Comparison of ENCODE assay signal across 24 mouse cellular contexts in the genomic region with DNA sequence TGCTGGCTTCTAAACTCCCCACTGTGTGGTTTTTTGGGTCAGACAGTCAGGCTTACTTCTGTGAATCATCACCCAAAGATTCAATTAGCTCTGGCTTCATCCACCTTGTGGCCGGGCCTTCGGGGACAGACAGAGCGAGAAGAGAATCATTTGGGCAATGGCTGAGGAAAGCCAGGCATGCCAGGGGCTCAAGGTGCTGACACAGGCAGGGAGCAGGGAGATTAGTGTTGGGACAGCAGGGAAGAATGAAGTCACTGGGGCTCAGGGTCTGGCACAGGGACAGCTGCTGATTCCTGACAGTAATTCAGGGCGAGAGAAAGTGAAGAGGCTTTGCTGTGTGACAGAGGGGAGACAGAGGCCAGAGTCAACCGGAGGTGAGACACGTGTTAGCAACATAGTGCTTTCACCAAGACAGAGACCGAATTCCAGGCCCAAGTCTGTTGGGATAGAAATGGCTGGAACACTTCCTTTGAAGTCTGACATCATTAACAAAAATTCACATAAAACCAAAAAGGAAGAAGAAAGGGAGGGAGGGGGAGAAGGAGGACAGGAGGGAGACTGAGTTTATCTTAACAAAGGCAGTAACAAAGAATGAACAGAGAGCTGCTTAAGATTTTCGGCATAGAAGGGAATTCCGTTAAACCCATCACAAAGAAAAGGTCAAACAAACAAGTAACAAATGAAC. TPM values are rescaled to one million over a fixed set of nuclear protein-coding genes. Genes with fewer than 3 reads are reported as not detected.
DNase-seq lines count a peak whose midpoint lies in the region; ATAC-seq and TF ChIP-seq lines count a peak whose summit lies in the region.
"Had no signal": no experiment of that assay in that cellular context is flagged by ENCODE, and none has a peak within 500 bp of the region (broad histone marks: within the 10 kb centered on the region; RNA-seq: fewer than 3 reads in every experiment).

No protein-coding gene starts in this region.

- H3K9me3 ChIP-seq in heart, embryonic 14.5 days (ENCODE audit: control insufficient read depth, low read length) = no peaks in the 10 kb centered on the region
- no peaks in the 10 kb centered on the region for H3K9me3 ChIP-seq in hindbrain, postnatal 0 days (ENCODE audit: low read length)
- H3K9me3 ChIP-seq: embryonic facial prominence, embryonic 15.5 days; forebrain, embryonic 13.5 days; hindbrain, embryonic 12.5 days; limb, embryonic 10.5 days; midbrain, embryonic 15.5 days; stomach, embryonic 15.5 days had no signal

- WGBS in heart, embryonic 14.5 days = 24% methylated on average over 9 of the region's 9 CpGs
- WGBS in hindbrain, postnatal 0 days = 51% methylated on average over 9 of the region's 9 CpGs

- H3K27me3 ChIP-seq in heart, embryonic 14.5 days (ENCODE audit: control insufficient read depth, insufficient read depth, low read length) = peaks cover 18% of the 10 kb centered on the region
- H3K27me3 ChIP-seq in hindbrain, postnatal 0 days (ENCODE audit: insufficient read depth, low read length) = no peaks in the 10 kb centered on the region
- H3K27me3 ChIP-seq: embryonic facial prominence, embryonic 15.5 days; forebrain, embryonic 13.5 days; midbrain, embryonic 15.5 days; stomach, embryonic 15.5 days had no signal

- peaks cover 8 to 9% of the 10 kb centered on the region in 2 experiments; a peak in 3 of 4 replicates for H3K4me1 ChIP-seq in heart, embryonic 14.5 days (ENCODE audit: control insufficient read depth in 2 of 2, insufficient read depth in 2 of 2, low read length in 2 of 2)
- no peaks in the 10 kb centered on the region for H3K4me1 ChIP-seq in hindbrain, postnatal 0 days (ENCODE audit: insufficient read depth, low read length)
- H3K4me1 ChIP-seq: forebrain, embryonic 13.5 days; midbrain, embryonic 15.5 days; stomach, embryonic 15.5 days had no signal

- H3K36me3 ChIP-seq in heart, embryonic 14.5 days (ENCODE audit: control insufficient read depth, insufficient read depth, low read length) = no peaks in the 10 kb centered on the region
- H3K36me3 ChIP-seq in hindbrain, postnatal 0 days (ENCODE audit: insufficient read depth, low read length) = no peaks in the 10 kb centered on the region
- H3K36me3 ChIP-seq: embryonic facial prominence, embryonic 15.5 days; hindbrain, embryonic 12.5 days; limb, embryonic 10.5 days; midbrain, embryonic 15.5 days; stomach, embryonic 15.5 days had no signal

- no peak overlapping the region for H3K27ac ChIP-seq in heart, embryonic 14.5 days (replicated peaks in 1 of 2; ENCODE audit: control insufficient read depth in 1 of 2, insufficient read depth in 1 of 2, low read depth in 2 of 2, low read length in 2 of 2)
- no peak overlapping the region for H3K27ac ChIP-seq in hindbrain, postnatal 0 days
- H3K27ac ChIP-seq: embryonic facial prominence, embryonic 15.5 days; forebrain, embryonic 13.5 days; hindbrain, embryonic 12.5 days; left cerebral cortex, adult 2 months; limb, embryonic 10.5 days; midbrain, embryonic 15.5 days; stomach, embryonic 15.5 days had no signal

- H3K9ac ChIP-seq in heart, embryonic 14.5 days (ENCODE audit: low read length) = no peak overlapping the region
- no peak overlapping the region for H3K9ac ChIP-seq in hindbrain, postnatal 0 days (replicated peaks; ENCODE audit: low read length)
- H3K9ac ChIP-seq: embryonic facial prominence, embryonic 15.5 days; forebrain, embryonic 13.5 days; hindbrain, embryonic 12.5 days; midbrain, embryonic 15.5 days; stomach, embryonic 15.5 days had no signal

- peak; percentile 31; the same call in 1 of the 2 replicates for ATAC-seq in heart, embryonic 14.5 days (ENCODE audit: insufficient number of reproducible peaks, insufficient read depth, low FRiP score, low read depth)
- ATAC-seq in hindbrain, postnatal 0 days = no peak
- ATAC-seq: CD4-positive, CD25-positive, alpha-beta regulatory T cell, adult 4 months; forebrain, embryonic 13.5 days; inflammation-experienced regulatory T-cells, adult 6 months; midbrain, embryonic 15.5 days had no signal

- no peak for TF ChIP-seq CTCF in hindbrain, postnatal 0 days (IDR thresholded peaks at IDR 0.05; ENCODE audit: low read depth)

- intact Hi-C loops in heart, postnatal 14 days (cut with DNase I) = no loop called here

- H3K4me2 ChIP-seq in heart, embryonic 14.5 days (ENCODE audit: low read length) = no peak overlapping the region
- H3K4me2 ChIP-seq in hindbrain, postnatal 0 days (ENCODE audit: low read depth, low read length) = no peak overlapping the region
- H3K4me2 ChIP-seq: embryonic facial prominence, embryonic 15.5 days; forebrain, embryonic 13.5 days; hindbrain, embryonic 12.5 days; midbrain, embryonic 15.5 days; stomach, embryonic 15.5 days had no signal

- DNase-seq in heart, postnatal 14 days = no peak
- peak; percentile 28 for DNase-seq in retina, postnatal 1 day
- no peak for DNase-seq in retina, embryonic 14.5 days (ENCODE audit: low spot score)
- DNase-seq in R1 (ENCODE audit: low read depth, low spot score) = peak; percentile 57
- no peak for DNase-seq in hindbrain, postnatal 0 days (ENCODE audit: low spot score)
- DNase-seq in layer of hippocampus, adult 11-12 months (ENCODE audit: low spot score) = no peak
- DNase-seq: adrenal gland, adult 8-10 months; cerebellum, adult 8-10 months; gastrocnemius, postnatal 10 days; heart, adult 11 months; kidney, postnatal 36 days; layer of hippocampus, adult 9-11 months; lung, adult 18-20 months; thymus, adult 18-20 months had no signal

- H3K4me3 ChIP-seq in heart, embryonic 14.5 days (ENCODE audit: control insufficient read depth in 1 of 2, insufficient read depth in 1 of 2, low read depth in 1 of 2, low read length in 2 of 2) = no peak overlapping the region
- H3K4me3 ChIP-seq in hindbrain, postnatal 0 days (ENCODE audit: low read length) = no peak overlapping the region
- H3K4me3 ChIP-seq: embryonic facial prominence, embryonic 15.5 days; forebrain, embryonic 13.5 days; hindbrain, embryonic 12.5 days; left cerebral cortex, adult 2 months; limb, embryonic 10.5 days; midbrain, embryonic 15.5 days; stomach, embryonic 15.5 days had no signal

RNA-seq across cellular contexts. Expression of gene Runx1, which starts 47.7 kb away (rescaled TPM):
- polyA plus RNA-seq in heart, embryonic 14.5 days (2014; fragmentation: Nextera tagmentation; extraction: Ambion mirVana) = 0.86 and 1.0 TPM in 2 replicates
- total RNA-seq in heart, postnatal 14 days (2021) = 1 to 10 TPM; 2.4 to 4.9 TPM
- total RNA-seq in hindbrain, postnatal 0 days (2014; rRNA removed) = 2.2 and 3.5 TPM in 2 replicates
- polyA plus RNA-seq in hindbrain, postnatal 0 days (2015; fragmentation: Nextera tagmentation; extraction: Ambion mirVana) = 1.1 and 1.3 TPM in 2 replicates

Comparison
In these comparisons a context has a peak if more than half of its experiments do, and no peak if none do; other contexts are left out.
1. DNase-seq: peak in retina, postnatal 1 day (single experiment) and R1 (single experiment); none in heart, postnatal 14 days (0 of 2), retina, embryonic 14.5 days (single experiment), hindbrain, postnatal 0 days (single experiment) and layer of hippocampus, adult 11-12 months (single experiment).